Mouse (Mus musculus) urinary bladder, postnatal 4 days (tissue): ENCODE measurements at regions not wholly inside any gene's neighbourhood (a gene's known extent, or its start where the extent isn't known, plus 50 kb on each side); places are given as distances from the start of the nearest gene placed in this dataset.

ENCODE experiments used
- DNase-seq, 2 experiments: peaks; one replicate each; pipeline ENCODE4 v3.0.0; 2021 to 2022; ENCODE audit warnings: low spot score in 2 of 2

GRCm38 (mm10) chr12:35623484-35623883 is 88.6 kb upstream of the Ahr start:
- DNase-seq: no peak

DNA sequence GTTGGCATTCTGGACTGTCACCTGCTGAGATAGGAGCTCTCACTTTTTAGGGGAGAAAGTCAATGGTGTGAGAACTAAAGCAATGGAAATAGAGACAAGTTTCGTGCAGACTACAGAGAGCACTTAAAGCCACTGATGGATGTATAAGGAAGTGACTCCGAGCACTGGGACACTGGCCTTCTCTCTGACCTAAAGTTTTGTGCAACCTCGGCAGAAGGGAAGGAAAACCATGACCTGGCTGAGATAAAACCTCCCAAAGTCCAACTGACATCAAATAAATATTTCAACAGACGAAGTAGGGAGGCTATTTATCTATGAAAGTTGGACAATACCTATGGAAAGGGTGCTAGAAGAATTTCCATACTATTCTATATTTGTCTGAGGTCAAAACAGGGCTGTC is 80.0 kb upstream of the Ahr start:
- no peak for DNase-seq

DNA sequence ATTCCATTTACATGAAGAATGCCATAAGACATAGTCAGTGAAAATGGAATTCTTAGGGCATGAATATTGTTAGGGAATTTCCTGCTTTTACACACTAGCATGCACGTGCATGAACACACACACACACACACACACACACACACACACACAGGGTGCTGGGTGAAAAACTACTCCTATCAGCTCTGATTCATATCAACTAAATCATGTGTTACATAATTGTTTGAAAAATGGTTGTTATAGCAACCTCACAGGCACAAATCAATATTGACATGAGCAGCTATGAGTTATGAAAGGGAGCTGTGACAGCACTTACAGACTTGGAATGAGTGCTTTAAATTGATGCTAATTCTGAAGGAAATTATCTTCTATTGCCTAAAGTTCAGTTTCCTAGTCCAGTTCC is 72.8 kb upstream of the Ahr start:
- no peak for DNase-seq

DNA sequence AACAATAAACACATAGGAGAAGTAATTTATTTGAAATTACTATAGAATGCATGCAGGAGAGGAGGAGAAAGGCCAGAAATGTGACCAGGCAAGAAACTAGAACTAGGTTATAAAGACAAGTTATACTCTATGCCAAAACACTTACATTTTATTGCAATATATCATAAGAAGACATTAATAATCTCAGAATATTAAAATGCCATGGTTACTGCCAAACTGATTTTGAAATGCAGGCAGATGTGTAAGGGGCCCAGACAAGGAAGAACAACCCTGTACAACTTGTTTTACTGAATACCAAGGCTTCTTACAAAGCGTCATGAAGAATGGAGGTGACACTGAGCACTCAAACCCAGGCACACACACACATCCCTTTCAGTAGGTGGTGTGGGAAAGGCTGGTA is 68.9 kb upstream of the Ahr start:
- no peak for DNase-seq

GRCm38 (mm10) chr12:35602589-35602988 is 67.8 kb upstream of the Ahr start:
- DNase-seq: no peak

DNA sequence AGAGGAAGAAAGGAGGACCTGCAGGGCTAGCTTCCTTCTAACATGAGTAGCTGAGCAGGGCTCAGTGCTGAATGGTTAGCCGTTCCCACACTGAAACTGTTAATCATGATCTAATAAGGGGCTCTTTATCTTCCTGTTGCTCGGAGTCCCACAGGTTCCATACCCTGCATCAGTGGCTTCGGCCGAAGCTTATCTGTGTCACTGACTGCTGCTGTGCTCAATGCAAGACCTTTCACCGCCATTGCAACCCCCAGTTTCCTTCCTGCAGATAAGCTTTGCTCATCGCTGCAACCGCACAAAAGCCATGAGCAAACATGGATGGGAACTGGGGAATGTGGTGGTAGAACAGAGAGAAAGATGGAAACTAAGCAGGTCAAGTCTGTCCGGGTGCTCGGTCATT is 63.5 kb upstream of the Ahr start:
- DNase-seq: no peak

GRCm38 (mm10) chr12:35592866-35593265 is 58.0 kb upstream of the Ahr start:
- no peak for DNase-seq
